Mouse (Mus musculus) kidney, postnatal 14 days (tissue): ENCODE data around the gene Nudt15.

Source experiments
- DNase-seq: peaks from one replicate; pipeline ENCODE4 v3.0.0; 2022; ENCODE audit warnings: mixed read lengths

Gene Nudt15

GRCm38 (mm10) chr14:73470593-73470992 lies 77.4 kb downstream of the Nudt15 start:
- no peak for DNase-seq

DNA sequence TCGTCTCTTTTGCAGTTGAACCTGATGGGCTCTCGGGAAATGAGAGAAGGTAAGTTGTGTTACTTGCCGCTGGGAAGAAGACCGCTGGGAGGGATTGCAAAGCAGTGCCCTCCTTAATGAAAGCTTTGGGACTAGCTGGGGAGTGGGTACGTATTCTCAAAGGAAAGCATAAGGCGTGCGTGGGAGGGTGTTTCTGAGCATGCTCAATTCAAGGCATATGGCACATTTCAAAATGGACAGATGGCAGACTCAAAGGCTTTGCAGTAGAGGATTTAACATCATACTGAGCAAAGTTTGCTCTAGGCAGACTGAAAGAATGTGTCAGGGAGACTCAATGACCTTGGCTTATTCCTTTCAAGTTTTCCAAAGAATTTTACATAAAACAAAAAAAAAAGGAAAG lies 78.5 kb downstream of the Nudt15 start:
- DNase-seq, result no peak
